Mouse (Mus musculus): ENCODE data around the gene Efl1. TPM values are rescaled to one million over a fixed set of nuclear protein-coding genes. Genes with fewer than 3 reads are reported as not detected.

Efl1 gene
- total and polyA plus RNA-seq, 2 experiments from 2014 or later: 14.1 to 20.6 TPM

DNA sequence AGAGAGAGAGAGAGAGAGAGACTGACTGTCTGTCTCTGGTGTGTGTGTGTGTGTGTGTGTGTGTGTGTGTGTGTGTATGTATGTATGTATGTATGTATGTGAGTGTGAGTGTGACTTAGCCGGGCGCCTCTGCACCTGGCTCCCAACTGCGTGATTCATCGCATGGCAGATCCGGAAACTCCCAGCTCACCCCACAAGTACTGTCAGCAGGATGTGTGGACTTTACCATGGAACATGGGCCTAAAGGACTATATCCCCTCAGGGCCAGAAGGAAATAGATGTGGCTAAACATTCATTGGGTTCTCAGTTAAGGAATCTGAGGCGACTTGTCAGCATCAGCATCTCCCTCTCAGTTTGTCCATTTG is 649 bp downstream of the Efl1 start:
- DNase-seq (ENCODE audit: low spot score): no peak
- Histone ChIP-seq H3K4me1 (ENCODE audit: insufficient read depth, low read length) (peaks cover 3% of the 10 kb centered on the region; the same call in 1 of the 2 replicates), H3K27ac (no peak overlapping the region), H3K4me2 (ENCODE audit: low read depth, low read length) (peak overlapping the region; percentile 66), H3K9me3 (ENCODE audit: low read length) (no peaks in the 10 kb centered on the region), H3K27me3 (ENCODE audit: insufficient read depth, low read length) (no peaks in the 10 kb centered on the region), H3K4me3 (ENCODE audit: low read length) (peak overlapping the region; percentile 78), H3K9ac (replicated peaks; ENCODE audit: low read length) (peak overlapping the region; percentile 71; the same call in 1 of the 2 replicates), H3K36me3 (ENCODE audit: insufficient read depth, low read length) (peaks cover 4% of the 10 kb centered on the region; the same call in 1 of the 2 replicates)
- 20% methylated on average over 6 of the region's 6 CpGs for WGBS
- no peak for TF ChIP-seq CTCF (IDR thresholded peaks at IDR 0.05; ENCODE audit: low read depth)
- no peak for ATAC-seq

DNA sequence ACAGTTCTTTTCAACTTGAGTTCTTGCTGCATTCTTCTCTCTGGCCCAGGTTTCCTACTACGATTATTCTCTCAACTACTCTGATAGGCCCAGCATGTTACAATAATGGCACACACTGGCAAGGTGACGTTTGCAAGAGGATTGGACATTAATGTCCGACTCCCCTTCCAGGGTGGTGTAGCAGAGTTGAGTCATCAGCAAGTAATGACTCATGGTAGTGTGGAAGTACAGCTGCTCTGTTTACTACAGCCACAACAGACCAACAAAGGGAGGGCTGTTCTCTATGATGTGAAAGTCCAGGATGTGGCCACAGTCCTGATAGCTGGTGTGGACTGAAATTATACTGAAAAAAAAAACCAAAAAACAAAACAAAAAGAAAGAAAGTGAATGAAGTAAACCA is 16.2 kb downstream of the Efl1 start:
- H3K9ac ChIP-seq (replicated peaks; ENCODE audit: low read length): no peak overlapping the region
- DNase-seq (ENCODE audit: low spot score): no peak
- ATAC-seq: no peak
- no peaks in the 10 kb centered on the region for H3K27me3 ChIP-seq (ENCODE audit: insufficient read depth, low read length)
- no peaks in the 10 kb centered on the region for H3K9me3 ChIP-seq (ENCODE audit: low read length)
- no peaks in the 10 kb centered on the region for H3K4me1 ChIP-seq (ENCODE audit: insufficient read depth, low read length)
- H3K27ac ChIP-seq: no peak overlapping the region
- no peak overlapping the region for H3K4me3 ChIP-seq (ENCODE audit: low read length)
- peaks cover 11% of the 10 kb centered on the region; the same call in 1 of the 2 replicates for H3K36me3 ChIP-seq (ENCODE audit: insufficient read depth, low read length)
- no peak overlapping the region for H3K4me2 ChIP-seq (ENCODE audit: low read depth, low read length)
- TF ChIP-seq CTCF (IDR thresholded peaks at IDR 0.05; ENCODE audit: low read depth): no peak
- 94% methylated on average over 3 of the region's 3 CpGs for WGBS

DNA sequence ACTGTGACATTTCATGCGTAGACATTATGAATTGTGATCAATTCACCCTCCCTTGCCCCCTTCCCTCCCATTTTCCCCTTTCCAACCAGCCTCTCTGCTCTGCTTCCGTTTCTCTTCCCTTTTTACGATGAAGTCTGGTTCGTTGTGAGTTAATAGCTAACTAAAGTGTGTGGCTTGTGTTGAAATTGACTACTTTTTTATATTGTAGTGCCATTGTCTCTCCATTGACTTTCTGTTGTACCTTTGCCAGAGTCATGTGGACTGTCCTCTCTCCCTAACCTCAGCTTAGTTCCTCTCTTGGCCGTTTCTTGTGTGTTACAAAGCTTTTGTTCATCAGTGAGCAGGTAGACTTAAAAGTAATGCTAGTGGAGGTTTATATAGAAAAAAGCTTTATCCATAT is 27.6 kb downstream of the Efl1 start:
- Histone ChIP-seq H3K4me1 (ENCODE audit: insufficient read depth, low read length) (no peaks in the 10 kb centered on the region), H3K27me3 (ENCODE audit: insufficient read depth, low read length) (no peaks in the 10 kb centered on the region), H3K4me2 (ENCODE audit: low read depth, low read length) (no peak overlapping the region), H3K36me3 (ENCODE audit: insufficient read depth, low read length) (peaks cover 19% of the 10 kb centered on the region; the same call in 1 of the 2 replicates), H3K27ac (no peak overlapping the region), H3K9me3 (ENCODE audit: low read length) (no peaks in the 10 kb centered on the region), H3K9ac (replicated peaks; ENCODE audit: low read length) (no peak overlapping the region), H3K4me3 (ENCODE audit: low read length) (no peak overlapping the region)
- DNase-seq (ENCODE audit: low spot score) (no peak), ATAC-seq (no peak)
- no peak for TF ChIP-seq CTCF (IDR thresholded peaks at IDR 0.05; ENCODE audit: low read depth)
- WGBS: 90% methylated on average over 5 of the region's 5 CpGs

DNA sequence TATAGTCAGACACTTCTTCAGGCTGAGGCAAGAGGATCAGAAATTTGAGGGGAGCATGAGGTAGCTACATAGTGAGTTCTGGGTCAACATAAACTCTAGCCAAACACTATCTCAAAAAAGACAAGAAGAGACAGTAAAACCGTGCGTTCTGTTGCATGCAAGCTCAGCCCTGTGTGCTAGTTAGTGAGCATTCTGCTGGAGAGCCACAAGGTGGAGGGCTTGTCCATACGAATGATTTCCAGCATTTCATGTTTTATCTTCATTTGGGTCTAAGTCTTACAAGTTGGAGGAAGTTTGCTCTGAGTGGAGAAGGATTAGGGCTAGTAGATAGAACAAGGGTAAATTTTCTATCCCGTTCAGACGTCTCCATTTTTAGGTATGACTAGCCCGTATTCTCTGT is 28.4 kb downstream of the Efl1 start:
- ATAC-seq (no peak), DNase-seq (ENCODE audit: low spot score) (peak; percentile 69)
- no peaks in the 10 kb centered on the region for H3K9me3 ChIP-seq (ENCODE audit: low read length)
- H3K27me3 ChIP-seq (ENCODE audit: insufficient read depth, low read length): no peaks in the 10 kb centered on the region
- TF ChIP-seq CTCF (IDR thresholded peaks at IDR 0.05; ENCODE audit: low read depth): peak; percentile 74
- H3K9ac ChIP-seq (replicated peaks; ENCODE audit: low read length): no peak overlapping the region
- no peak overlapping the region for H3K4me3 ChIP-seq (ENCODE audit: low read length)
- no peak overlapping the region for H3K4me2 ChIP-seq (ENCODE audit: low read depth, low read length)
- H3K27ac ChIP-seq: no peak overlapping the region
- WGBS: 86% methylated on average over 6 of the region's 6 CpGs
- peaks cover 19% of the 10 kb centered on the region; the same call in 1 of the 2 replicates for H3K36me3 ChIP-seq (ENCODE audit: insufficient read depth, low read length)
- no peaks in the 10 kb centered on the region for H3K4me1 ChIP-seq (ENCODE audit: insufficient read depth, low read length)

DNA sequence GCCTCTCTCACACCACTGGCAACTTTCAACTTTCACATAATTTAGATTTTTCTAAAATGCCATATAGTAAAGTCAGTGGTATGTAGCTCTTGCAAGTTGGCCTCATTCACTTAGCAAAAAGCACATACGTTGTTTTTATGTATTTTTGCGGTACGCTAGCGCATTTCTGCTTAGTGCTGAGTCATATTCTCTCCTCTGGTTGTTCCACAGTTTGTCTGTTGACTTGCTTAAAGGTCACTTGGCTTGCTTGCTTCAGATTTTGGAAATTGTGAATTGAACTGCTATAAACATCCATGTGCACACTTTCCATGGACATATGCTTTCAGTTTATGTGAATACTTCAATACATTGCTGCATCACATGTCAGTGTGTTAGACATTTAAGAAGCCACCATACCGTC is 31.5 kb downstream of the Efl1 start:
- peaks cover 13% of the 10 kb centered on the region for H3K36me3 ChIP-seq (ENCODE audit: insufficient read depth, low read length)
- ATAC-seq: no peak
- 85% methylated on average over 5 of the region's 5 CpGs for WGBS
- H3K4me2 ChIP-seq (ENCODE audit: low read depth, low read length): no peak overlapping the region
- no peak for TF ChIP-seq CTCF (IDR thresholded peaks at IDR 0.05; ENCODE audit: low read depth)
- no peak overlapping the region for H3K9ac ChIP-seq (replicated peaks; ENCODE audit: low read length)
- no peaks in the 10 kb centered on the region for H3K27me3 ChIP-seq (ENCODE audit: insufficient read depth, low read length)
- no peak overlapping the region for H3K27ac ChIP-seq
- H3K9me3 ChIP-seq (ENCODE audit: low read length): no peaks in the 10 kb centered on the region
- no peaks in the 10 kb centered on the region for H3K4me1 ChIP-seq (ENCODE audit: insufficient read depth, low read length)
- no peak overlapping the region for H3K4me3 ChIP-seq (ENCODE audit: low read length)
- DNase-seq (ENCODE audit: low spot score): no peak

DNA sequence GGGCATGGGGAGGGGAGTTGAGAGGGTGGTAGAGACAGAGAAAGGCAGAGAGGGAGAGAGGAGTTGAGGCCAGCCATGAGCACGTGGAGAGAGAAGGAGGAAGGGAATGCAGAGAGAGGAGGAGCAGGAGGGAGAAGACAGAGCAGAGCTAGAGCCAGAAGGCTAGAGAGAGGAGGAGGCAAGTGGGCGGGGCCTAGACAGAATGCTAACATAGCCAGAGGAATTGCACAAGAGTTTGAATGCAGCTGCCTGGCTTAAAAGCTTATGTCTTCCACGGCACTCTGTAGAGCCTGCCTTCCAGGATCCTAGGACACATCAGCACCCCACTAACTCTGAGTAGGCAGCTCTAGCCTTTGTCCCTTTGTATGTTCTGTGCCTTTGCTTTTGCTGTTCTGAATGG is 40.3 kb downstream of the Efl1 start:
- H3K9me3 ChIP-seq (ENCODE audit: low read length): no peaks in the 10 kb centered on the region
- TF ChIP-seq CTCF (IDR thresholded peaks at IDR 0.05; ENCODE audit: low read depth): no peak
- no peak overlapping the region for H3K9ac ChIP-seq (replicated peaks; ENCODE audit: low read length)
- ATAC-seq: 0 out of 2 replicates have a peak, but pooled peaks have one; percentile 40
- WGBS: 48% methylated on average over 3 of the region's 3 CpGs
- no peak overlapping the region for H3K4me2 ChIP-seq (ENCODE audit: low read depth, low read length)
- H3K36me3 ChIP-seq (ENCODE audit: insufficient read depth, low read length): peaks cover 29% of the 10 kb centered on the region
- no peaks in the 10 kb centered on the region for H3K27me3 ChIP-seq (ENCODE audit: insufficient read depth, low read length)
- no peak overlapping the region for H3K4me3 ChIP-seq (ENCODE audit: low read length)
- no peaks in the 10 kb centered on the region for H3K4me1 ChIP-seq (ENCODE audit: insufficient read depth, low read length)
- no peak for DNase-seq (ENCODE audit: low spot score)
- H3K27ac ChIP-seq: no peak overlapping the region

DNA sequence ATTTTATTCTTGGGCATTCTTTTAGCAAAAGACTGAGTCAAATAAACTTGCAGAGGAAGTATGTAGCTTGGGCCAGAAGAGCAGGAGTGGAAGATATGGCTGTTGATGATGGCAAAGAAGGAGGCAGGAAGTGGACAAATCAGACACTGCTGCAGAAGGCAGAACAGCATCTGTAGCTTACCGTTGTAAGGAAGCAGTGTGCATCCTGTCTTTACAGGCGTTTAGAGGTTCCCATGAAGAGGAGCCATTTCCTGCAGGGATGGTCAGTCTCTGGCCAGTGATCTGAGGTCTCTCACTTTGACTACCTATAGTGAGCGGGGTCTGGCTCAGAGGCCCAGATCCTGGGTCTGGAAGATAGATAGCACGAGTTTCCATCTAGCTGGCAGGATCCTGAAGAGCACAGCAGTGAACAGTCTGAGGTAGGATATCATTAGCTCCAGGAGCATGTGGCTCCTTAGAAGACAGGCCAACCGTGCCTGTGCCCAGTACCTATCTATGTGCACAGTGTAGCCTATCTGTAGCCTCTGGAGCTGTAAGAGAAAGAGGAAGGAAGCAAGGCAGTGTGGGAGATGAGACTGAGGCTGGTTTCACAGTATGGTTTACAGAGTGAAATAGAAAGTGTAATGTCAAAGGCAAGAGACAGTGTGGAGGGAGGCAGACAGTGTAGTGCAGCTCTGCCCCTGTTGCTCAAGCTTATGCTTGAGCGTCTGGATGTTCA is 42.8 kb downstream of the Efl1 start:
- no peak for TF ChIP-seq CTCF (IDR thresholded peaks at IDR 0.05; ENCODE audit: low read depth)
- H3K36me3 ChIP-seq (ENCODE audit: insufficient read depth, low read length): peaks cover 22% of the 10 kb centered on the region
- H3K4me1 ChIP-seq (ENCODE audit: insufficient read depth, low read length): no peaks in the 10 kb centered on the region
- no peak overlapping the region for H3K27ac ChIP-seq
- H3K4me3 ChIP-seq (ENCODE audit: low read length): no peak overlapping the region
- no peaks in the 10 kb centered on the region for H3K9me3 ChIP-seq (ENCODE audit: low read length)
- no peak overlapping the region for H3K4me2 ChIP-seq (ENCODE audit: low read depth, low read length)
- H3K9ac ChIP-seq (replicated peaks; ENCODE audit: low read length): no peak overlapping the region
- DNase-seq (ENCODE audit: low spot score) (no peak), ATAC-seq (no peak)
- H3K27me3 ChIP-seq (ENCODE audit: insufficient read depth, low read length): no peaks in the 10 kb centered on the region
- WGBS: 89% methylated on average over 6 of the region's 6 CpGs

Measured in hindbrain, postnatal 0 days (tissue).